Mouse (Mus musculus) midbrain, embryonic 14.5 days (tissue): Measurements from ENCODE around the gene Prrt3. TPM values are rescaled to one million over a fixed set of nuclear protein-coding genes. Genes with fewer than 3 reads are reported as not detected.

Experiments
- ATAC-seq: fragments of 200-750 bp; cut with Nextera tagmentation; 2 replicates; pipeline ENCODE4 v1.8.0; 2017; ENCODE audit warnings: moderate number of reproducible peaks, moderate library complexity; ENCODE audit not compliant: low FRiP score, low TSS enrichment
- DNase-seq: peaks from one replicate; pipeline ENCODE4 v3.0.0-alpha.2; 2015
- H3K27ac ChIP-seq: fragments of 300-500 bp; sonication (generic); replicated peaks from 2 replicates; pipeline ENCODE4 v1.5.1; 2014; ENCODE audit warnings: mild to moderate bottlenecking, low read depth, low read length, moderate library complexity
- H3K27me3 ChIP-seq: fragments of 300-500 bp; sonication (generic); 2 replicates; pipeline ENCODE4 v1.6.1; 2014; ENCODE audit warnings: low read length, control low read depth, mixed read lengths; ENCODE audit not compliant: control insufficient read depth, insufficient read depth
- H3K36me3 ChIP-seq: fragments of 300-500 bp; sonication (generic); 2 replicates; pipeline ENCODE4 v1.6.1; 2014; ENCODE audit warnings: low read length, control low read depth; ENCODE audit not compliant: control insufficient read depth, insufficient read depth
- H3K4me1 ChIP-seq: fragments of 300-500 bp; sonication (generic); 2 replicates; pipeline ENCODE4 v1.6.1; 2014; ENCODE audit warnings: mild to moderate bottlenecking, antibody characterized with exemption, low read length, control low read depth; ENCODE audit not compliant: control insufficient read depth, insufficient read depth
- H3K4me2 ChIP-seq: fragments of 300-500 bp; sonication (generic); 2 replicates; pipeline ENCODE4 v1.6.1; 2014; ENCODE audit warnings: mild to moderate bottlenecking, low read length, moderate library complexity
- H3K4me3 ChIP-seq: fragments of 300-500 bp; sonication (generic); replicated peaks from 2 replicates; pipeline ENCODE4 v1.5.1; 2014; ENCODE audit warnings: low read depth, low read length
- H3K9ac ChIP-seq: fragments of 300-500 bp; sonication (generic); replicated peaks from 2 replicates; pipeline ENCODE4 v1.6.1; 2014; ENCODE audit warnings: mild to moderate bottlenecking, low read length, moderate library complexity
- H3K9me3 ChIP-seq: fragments of 300-500 bp; sonication (generic); 2 replicates; pipeline ENCODE4 v1.6.1; 2016; ENCODE audit warnings: low read length, control low read depth, mixed read lengths; ENCODE audit not compliant: control insufficient read depth
- WGBS: fragments of 180-500 bp; shearing (Covaris S2); extraction: QIAGEN DNeasy Blood & Tissue Kit; methylation state at CpG from one replicate; pipeline ENCODE4 v1.1.7; 2014; 5-methylcytosine and 5-hydroxymethylcytosine counted together
- polyA plus RNA-seq: library from polyadenylated mRNA; unstranded; fragments of >200 nt; fragmentation: Nextera tagmentation; extraction: Ambion mirVana; gene quantifications from 2 replicates; pipeline ENCODE4 v1.2.1, GENCODE M21; 2014

Prrt3 gene
- polyA plus RNA-seq, 1 experiment from 2014 or later = 8.2 TPM

GRCm38 (mm10) chr6:113517434-113518080 lies 15.8 kb upstream of the Prrt3 start:
- Histone ChIP-seq H3K27me3 (no peaks in the 10 kb centered on the region), H3K4me3 (no peak overlapping the region), H3K4me1 (no peaks in the 10 kb centered on the region), H3K4me2 (no peak overlapping the region), H3K27ac (no peak overlapping the region), H3K9me3 (no peaks in the 10 kb centered on the region), H3K9ac (no peak overlapping the region), H3K36me3 (peaks cover 88% of the 10 kb centered on the region)
- no peak for DNase-seq
- WGBS = 98% methylated on average over 8 of the region's 8 CpGs
- no peak for ATAC-seq

DNA sequence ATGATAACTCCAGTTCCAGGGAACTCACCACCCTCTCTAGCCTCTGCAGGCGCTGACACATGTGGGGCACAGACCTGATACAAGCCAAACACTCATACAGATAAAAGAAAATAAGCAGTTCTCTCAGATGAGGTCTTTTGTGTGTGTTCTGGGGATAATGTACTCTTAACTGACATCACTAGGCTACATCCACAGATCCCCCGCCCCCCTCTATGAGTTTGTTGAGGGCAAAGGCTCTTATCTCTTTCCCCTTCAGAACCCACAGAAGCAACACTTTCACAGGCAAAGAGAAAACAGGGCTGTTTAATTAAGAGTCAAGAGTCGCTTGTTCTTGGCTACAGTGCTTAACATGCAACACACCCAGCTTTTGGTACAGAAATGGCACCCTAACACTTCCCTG lies 12.9 kb upstream of the Prrt3 start:
- DNase-seq = no peak
- no peak overlapping the region for H3K4me2 ChIP-seq
- no peaks in the 10 kb centered on the region for H3K9me3 ChIP-seq
- no peak overlapping the region for H3K9ac ChIP-seq
- no peak overlapping the region for H3K4me3 ChIP-seq
- 97% methylated on average over 3 of the region's 3 CpGs for WGBS
- ATAC-seq = no peak
- H3K36me3 ChIP-seq = peaks cover 68% of the 10 kb centered on the region
- H3K27ac ChIP-seq = no peak overlapping the region
- H3K4me1 ChIP-seq = no peaks in the 10 kb centered on the region
- H3K27me3 ChIP-seq = no peaks in the 10 kb centered on the region

DNA sequence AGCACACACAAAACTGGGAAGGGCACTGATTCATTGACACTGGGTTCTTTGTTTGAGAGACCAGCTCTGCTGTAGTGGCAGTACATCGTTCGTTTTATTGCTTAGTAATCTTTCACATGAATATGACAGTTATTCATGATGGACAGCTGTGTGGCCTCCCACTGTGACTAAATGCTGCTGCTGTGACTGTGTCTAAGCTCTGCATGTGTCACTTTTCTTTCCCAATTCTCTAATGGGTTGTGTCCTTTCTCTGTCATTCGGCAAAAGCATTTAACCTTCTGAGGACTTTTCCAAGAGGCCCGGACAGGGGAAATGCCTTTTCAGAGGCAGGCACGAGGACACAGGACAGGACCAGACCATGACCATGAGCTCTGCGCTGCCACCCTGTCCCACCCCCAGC lies 12.2 kb upstream of the Prrt3 start:
- 92% methylated on average over 6 of the region's 6 CpGs for WGBS
- Histone ChIP-seq H3K4me1 (no peaks in the 10 kb centered on the region), H3K36me3 (peaks cover 62% of the 10 kb centered on the region), H3K4me2 (no peak overlapping the region), H3K9ac (no peak overlapping the region), H3K27me3 (no peaks in the 10 kb centered on the region), H3K9me3 (no peaks in the 10 kb centered on the region), H3K4me3 (no peak overlapping the region), H3K27ac (no peak overlapping the region)
- DNase-seq (no peak), ATAC-seq (no peak)

DNA sequence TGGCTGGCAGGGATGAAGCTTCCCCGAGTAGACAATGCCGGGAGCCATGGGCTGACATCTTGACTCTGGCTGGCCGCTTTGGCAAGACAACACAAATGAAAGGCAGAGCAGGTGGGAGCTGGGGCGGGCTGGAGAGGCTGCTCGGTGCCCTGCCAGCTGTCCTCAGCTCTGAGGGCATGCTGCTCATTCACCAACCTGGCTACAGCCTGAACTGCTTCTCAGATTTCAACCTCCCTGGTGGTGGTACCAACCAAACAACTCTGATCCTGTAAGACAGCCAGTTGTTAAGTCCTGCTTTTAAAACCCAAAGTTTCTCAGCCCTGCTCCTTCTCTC lies 7.2 kb upstream of the Prrt3 start:
- Histone ChIP-seq H3K27me3 (no peaks in the 10 kb centered on the region), H3K9ac (no peak overlapping the region), H3K27ac (no peak overlapping the region), H3K36me3 (peaks cover 11% of the 10 kb centered on the region), H3K4me2 (no peak overlapping the region), H3K4me1 (no peaks in the 10 kb centered on the region), H3K4me3 (no peak overlapping the region), H3K9me3 (no peaks in the 10 kb centered on the region)
- no peak for ATAC-seq
- no peak for DNase-seq
- 48% methylated on average over 5 of the region's 5 CpGs for WGBS

- Histone ChIP-seq H3K27ac (no peak overlapping the region), H3K36me3 (peaks cover 6% of the 10 kb centered on the region), H3K4me1 (no peaks in the 10 kb centered on the region), H3K4me3 (no peak overlapping the region), H3K4me2 (no peak overlapping the region), H3K27me3 (no peaks in the 10 kb centered on the region), H3K9ac (no peak overlapping the region), H3K9me3 (no peaks in the 10 kb centered on the region)
- peak; percentile 31 for DNase-seq
- 61% methylated on average over 7 of the region's 7 CpGs for WGBS
- no peak for ATAC-seq
Measured at GRCm38 (mm10) chr6:113508272-113508946, 6.7 kb upstream of the Prrt3 start.

DNA sequence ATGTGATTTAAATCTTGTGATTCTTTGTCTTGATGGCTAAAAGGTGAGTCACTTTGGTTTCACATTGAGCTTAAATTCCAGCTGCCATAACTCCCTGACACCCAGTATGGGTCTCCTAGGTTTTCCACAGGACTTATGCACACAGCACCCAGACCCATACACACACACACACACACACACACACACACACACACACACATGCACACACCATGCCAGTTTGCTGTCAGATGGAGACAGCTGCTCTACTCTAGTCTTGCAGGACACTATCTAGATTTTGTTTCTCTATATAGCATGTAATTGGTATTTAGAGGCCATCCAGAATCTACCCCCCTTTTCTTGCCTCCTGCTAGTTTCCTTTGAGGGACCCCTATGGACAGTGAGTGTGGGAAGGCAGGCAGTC lies 5.4 kb upstream of the Prrt3 start:
- ATAC-seq (no peak), DNase-seq (no peak)
- no peaks in the 10 kb centered on the region for H3K9me3 ChIP-seq
- no peak overlapping the region for H3K4me3 ChIP-seq
- H3K4me2 ChIP-seq = no peak overlapping the region
- 0 out of 2 replicates have a peak, but pooled peaks cover 2% of the 10 kb centered on the region for H3K36me3 ChIP-seq
- H3K27ac ChIP-seq = no peak overlapping the region
- H3K4me1 ChIP-seq = 0 out of 2 replicates have a peak, but pooled peaks cover 4% of the 10 kb centered on the region
- no peak overlapping the region for H3K9ac ChIP-seq
- no peaks in the 10 kb centered on the region for H3K27me3 ChIP-seq

- 85% methylated on average over 1 of the region's 1 CpGs for WGBS
- H3K9ac ChIP-seq = no peak overlapping the region
- no peak overlapping the region for H3K4me2 ChIP-seq
- H3K36me3 ChIP-seq = no peaks in the 10 kb centered on the region
- no peaks in the 10 kb centered on the region for H3K9me3 ChIP-seq
- no peak for ATAC-seq
- H3K27me3 ChIP-seq = no peaks in the 10 kb centered on the region; the same call in 1 of the 2 replicates
- H3K4me3 ChIP-seq = no peak overlapping the region
- 0 out of 2 replicates have a peak, but pooled peaks cover 7% of the 10 kb centered on the region for H3K4me1 ChIP-seq
- H3K27ac ChIP-seq = no peak overlapping the region
- DNase-seq = no peak
Measured at GRCm38 (mm10) chr6:113505689-113506088, 4.0 kb upstream of the Prrt3 start.

- Histone ChIP-seq H3K27me3 (no peaks in the 10 kb centered on the region; the same call in 1 of the 2 replicates), H3K36me3 (0 out of 2 replicates have a peak, but pooled peaks cover 2% of the 10 kb centered on the region), H3K9ac (no peak overlapping the region), H3K9me3 (no peaks in the 10 kb centered on the region), H3K27ac (no peak overlapping the region), H3K4me3 (no peak overlapping the region), H3K4me2 (no peak overlapping the region), H3K4me1 (0 out of 2 replicates have a peak, but pooled peaks cover 9% of the 10 kb centered on the region)
- no peak for ATAC-seq
- no peak for DNase-seq
- 30% methylated on average over 2 of the region's 2 CpGs for WGBS
Measured at GRCm38 (mm10) chr6:113502801-113503200, 1.1 kb upstream of the Prrt3 start.

- 83% methylated on average over 6 of the region's 6 CpGs for WGBS
- H3K4me3 ChIP-seq = no peak overlapping the region
- H3K9ac ChIP-seq = no peak overlapping the region
- 0 out of 2 replicates have a peak, but pooled peaks cover 9% of the 10 kb centered on the region for H3K4me1 ChIP-seq
- H3K27ac ChIP-seq = no peak overlapping the region
- no peak overlapping the region for H3K4me2 ChIP-seq
- no peak for ATAC-seq
- no peaks in the 10 kb centered on the region; the same call in 1 of the 2 replicates for H3K27me3 ChIP-seq
- H3K9me3 ChIP-seq = no peaks in the 10 kb centered on the region
- 0 out of 2 replicates have a peak, but pooled peaks cover 5% of the 10 kb centered on the region for H3K36me3 ChIP-seq
- no peak for DNase-seq
Measured at GRCm38 (mm10) chr6:113499346-113499745, 2.4 kb downstream of the Prrt3 start.
